Mouse (Mus musculus) kidney, embryonic 16.5 days (tissue): Measurements from ENCODE around the gene Med16. TPM values are rescaled to one million over a fixed set of nuclear protein-coding genes. Genes with fewer than 3 reads are reported as not detected.
A peak's percentile ranks its signal among the peaks of the same experiment; 100 is the strongest.

ENCODE experiments used
- ATAC-seq: fragments of 200-750 bp; cut with Nextera tagmentation; 2 replicates; pipeline ENCODE4 v1.8.0; 2017; ENCODE audit warnings: moderate TSS enrichment; ENCODE audit not compliant: low FRiP score, low TSS enrichment
- H3K27ac ChIP-seq: fragments of 300-500 bp; sonication (generic); 2 replicates; pipeline ENCODE4 v1.5.1; 2014; ENCODE audit warnings: low read length
- H3K27me3 ChIP-seq: fragments of 300-500 bp; sonication (generic); 2 replicates; pipeline ENCODE4 v1.6.1; 2014; ENCODE audit warnings: low read length, control low read depth, mixed read lengths; ENCODE audit not compliant: insufficient read depth
- H3K36me3 ChIP-seq: fragments of 300-500 bp; sonication (generic); 2 replicates; pipeline ENCODE4 v1.6.1; 2014; ENCODE audit warnings: low read length, control low read depth, mixed read lengths; ENCODE audit not compliant: insufficient read depth
- H3K4me1 ChIP-seq: fragments of 300-500 bp; sonication (generic); 2 replicates; pipeline ENCODE4 v1.6.1; 2014; ENCODE audit warnings: low read length, control low read depth, mixed read lengths; ENCODE audit not compliant: insufficient read depth
- H3K4me2 ChIP-seq: fragments of 300-500 bp; sonication (generic); replicated peaks from 2 replicates; pipeline ENCODE4 v1.6.1; 2014; ENCODE audit warnings: low read depth, low read length
- H3K4me3 ChIP-seq: fragments of 300-500 bp; sonication (generic); 2 replicates; pipeline ENCODE4 v1.5.1; 2014; ENCODE audit warnings: mild to moderate bottlenecking, low read length
- H3K9ac ChIP-seq: fragments of 300-500 bp; sonication (generic); replicated peaks from 2 replicates; pipeline ENCODE4 v1.6.1; 2014; ENCODE audit warnings: low read length
- H3K9me3 ChIP-seq: fragments of 300-500 bp; sonication (generic); 2 replicates; pipeline ENCODE4 v1.6.1; 2016; ENCODE audit warnings: low read length, control low read depth
- WGBS: fragments of 180-500 bp; shearing (Covaris S2); extraction: QIAGEN DNeasy Blood & Tissue Kit; methylation state at CpG from one replicate; pipeline ENCODE4 v1.1.7; 2014; 5-methylcytosine and 5-hydroxymethylcytosine counted together
- polyA plus RNA-seq: library from polyadenylated mRNA; unstranded; fragments of >200 nt; fragmentation: Nextera tagmentation; extraction: Ambion mirVana; gene quantifications from 2 replicates; pipeline ENCODE4 v1.2.1, GENCODE M21; 2015

Gene Med16
- polyA plus RNA-seq, 1 experiment from 2014 or later, result 71.0 TPM

- H3K27ac ChIP-seq, result peak overlapping the region; percentile 94
- no peaks in the 10 kb centered on the region for H3K27me3 ChIP-seq
- 22% methylated on average over 16 of the region's 16 CpGs for WGBS
- peak; percentile 80 for ATAC-seq
- H3K9me3 ChIP-seq, result no peaks in the 10 kb centered on the region
- H3K36me3 ChIP-seq, result peaks cover 32% of the 10 kb centered on the region
- H3K4me1 ChIP-seq, result peaks cover 47% of the 10 kb centered on the region
- H3K4me2 ChIP-seq, result peak overlapping the region; percentile 34
- peak overlapping the region; percentile 18 for H3K9ac ChIP-seq
- H3K4me3 ChIP-seq, result no peak overlapping the region
Observed at GRCm38 (mm10) chr10:79945507-79946234, 36.9 kb upstream of the Med16 start.

DNA sequence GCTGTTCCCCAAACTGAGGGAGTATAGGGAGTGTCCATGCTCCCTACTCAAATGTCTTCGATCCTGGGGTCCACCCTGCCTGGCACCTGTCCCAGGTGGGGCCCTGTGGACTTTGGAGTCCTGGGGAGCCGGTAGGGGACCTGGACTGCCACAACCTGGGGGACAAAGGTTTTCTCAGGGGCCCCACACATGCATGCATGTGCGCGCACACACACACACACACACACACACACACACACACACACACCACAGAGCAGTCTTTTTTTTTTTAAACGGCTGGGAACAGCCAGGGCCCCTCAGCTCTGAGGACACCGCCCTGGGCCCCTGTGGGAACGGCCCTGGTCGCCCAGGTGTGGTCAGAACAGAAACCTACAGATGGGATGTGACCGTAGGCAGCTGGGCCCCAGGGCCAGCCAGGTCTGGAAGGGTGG is 34.8 kb upstream of the Med16 start:
- Histone ChIP-seq H3K9me3 (no peaks in the 10 kb centered on the region), H3K4me1 (peaks cover 58% of the 10 kb centered on the region), H3K4me2 (no peak overlapping the region), H3K27me3 (no peaks in the 10 kb centered on the region), H3K4me3 (no peak overlapping the region), H3K9ac (peak overlapping the region; percentile 41), H3K36me3 (peaks cover 10% of the 10 kb centered on the region), H3K27ac (peak overlapping the region; percentile 94)
- no peak for ATAC-seq
- WGBS, result 60% methylated on average over 9 of the region's 9 CpGs

DNA sequence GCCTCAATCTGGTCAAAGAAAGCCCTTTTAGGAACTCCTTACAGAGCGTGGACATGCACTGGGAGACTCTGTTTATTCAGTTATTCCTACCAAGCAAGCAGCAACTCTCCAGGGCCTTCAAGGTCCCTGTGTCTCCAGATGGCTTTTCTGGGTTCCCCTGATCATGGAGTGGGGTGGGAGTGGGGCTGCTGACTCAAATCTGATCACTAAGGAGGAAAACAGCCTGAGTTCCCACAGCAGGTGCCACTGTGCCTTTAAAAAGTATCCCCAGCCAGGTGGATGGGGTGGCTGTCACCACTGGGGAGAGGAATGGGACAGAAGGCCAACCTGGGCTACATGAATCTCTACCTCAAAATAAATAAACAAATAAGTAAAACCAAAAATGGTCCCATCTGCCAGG is 34.3 kb upstream of the Med16 start:
- Histone ChIP-seq H3K4me2 (no peak overlapping the region), H3K27ac (peak overlapping the region; percentile 94; the same call in 1 of the 2 replicates), H3K36me3 (peaks cover 8% of the 10 kb centered on the region), H3K4me3 (no peak overlapping the region), H3K9ac (peak overlapping the region; percentile 41), H3K4me1 (peaks cover 63% of the 10 kb centered on the region), H3K27me3 (no peaks in the 10 kb centered on the region), H3K9me3 (no peaks in the 10 kb centered on the region)
- no peak for ATAC-seq
- 84% methylated on average over 1 of the region's 1 CpGs for WGBS

- H3K4me3 ChIP-seq, result no peak overlapping the region
- H3K36me3 ChIP-seq, result peaks cover 8% of the 10 kb centered on the region
- no peak overlapping the region for H3K9ac ChIP-seq
- no peak overlapping the region for H3K27ac ChIP-seq
- WGBS, result 50% methylated on average over 7 of the region's 7 CpGs
- H3K4me2 ChIP-seq, result no peak overlapping the region
- no peak for ATAC-seq
- peaks cover 68% of the 10 kb centered on the region for H3K4me1 ChIP-seq
- no peaks in the 10 kb centered on the region for H3K9me3 ChIP-seq
- H3K27me3 ChIP-seq, result no peaks in the 10 kb centered on the region
Observed at GRCm38 (mm10) chr10:79940749-79941148, 32.0 kb upstream of the Med16 start.

- 54% methylated on average over 11 of the region's 11 CpGs for WGBS
- Histone ChIP-seq H3K27ac (peak overlapping the region; percentile 87), H3K4me2 (0 out of 2 replicates have a peak overlapping the region, but pooled peaks have one; percentile 10), H3K27me3 (no peaks in the 10 kb centered on the region), H3K4me3 (no peak overlapping the region), H3K36me3 (peaks cover 14% of the 10 kb centered on the region), H3K4me1 (peaks cover 66% of the 10 kb centered on the region), H3K9me3 (no peaks in the 10 kb centered on the region), H3K9ac (0 out of 2 replicates have a peak overlapping the region, but pooled peaks have one; percentile 7)
- ATAC-seq, result peak; percentile 74
Observed at GRCm38 (mm10) chr10:79937775-79938526, 29.2 kb upstream of the Med16 start.

GRCm38 (mm10) chr10:79936911-79937441 is 28.3 kb upstream of the Med16 start:
- Histone ChIP-seq H3K4me1 (peaks cover 74% of the 10 kb centered on the region), H3K9me3 (no peaks in the 10 kb centered on the region), H3K27me3 (no peaks in the 10 kb centered on the region), H3K4me3 (no peak overlapping the region), H3K27ac (peak overlapping the region; percentile 87; the same call in 1 of the 2 replicates), H3K9ac (no peak overlapping the region), H3K4me2 (no peak overlapping the region; the same call in 1 of the 2 replicates), H3K36me3 (peaks cover 15% of the 10 kb centered on the region)
- 51% methylated on average over 27 of the region's 27 CpGs for WGBS
- no peak for ATAC-seq

GRCm38 (mm10) chr10:79936284-79936910 is 27.7 kb upstream of the Med16 start:
- Histone ChIP-seq H3K27ac (peak overlapping the region; percentile 69), H3K36me3 (peaks cover 15% of the 10 kb centered on the region), H3K4me3 (no peak overlapping the region), H3K27me3 (no peaks in the 10 kb centered on the region), H3K4me1 (peaks cover 80% of the 10 kb centered on the region), H3K9ac (0 out of 2 replicates have a peak overlapping the region, but pooled peaks have one; percentile 1), H3K4me2 (no peak overlapping the region; the same call in 1 of the 2 replicates), H3K9me3 (no peaks in the 10 kb centered on the region)
- ATAC-seq, result no peak
- WGBS, result 51% methylated on average over 10 of the region's 10 CpGs

DNA sequence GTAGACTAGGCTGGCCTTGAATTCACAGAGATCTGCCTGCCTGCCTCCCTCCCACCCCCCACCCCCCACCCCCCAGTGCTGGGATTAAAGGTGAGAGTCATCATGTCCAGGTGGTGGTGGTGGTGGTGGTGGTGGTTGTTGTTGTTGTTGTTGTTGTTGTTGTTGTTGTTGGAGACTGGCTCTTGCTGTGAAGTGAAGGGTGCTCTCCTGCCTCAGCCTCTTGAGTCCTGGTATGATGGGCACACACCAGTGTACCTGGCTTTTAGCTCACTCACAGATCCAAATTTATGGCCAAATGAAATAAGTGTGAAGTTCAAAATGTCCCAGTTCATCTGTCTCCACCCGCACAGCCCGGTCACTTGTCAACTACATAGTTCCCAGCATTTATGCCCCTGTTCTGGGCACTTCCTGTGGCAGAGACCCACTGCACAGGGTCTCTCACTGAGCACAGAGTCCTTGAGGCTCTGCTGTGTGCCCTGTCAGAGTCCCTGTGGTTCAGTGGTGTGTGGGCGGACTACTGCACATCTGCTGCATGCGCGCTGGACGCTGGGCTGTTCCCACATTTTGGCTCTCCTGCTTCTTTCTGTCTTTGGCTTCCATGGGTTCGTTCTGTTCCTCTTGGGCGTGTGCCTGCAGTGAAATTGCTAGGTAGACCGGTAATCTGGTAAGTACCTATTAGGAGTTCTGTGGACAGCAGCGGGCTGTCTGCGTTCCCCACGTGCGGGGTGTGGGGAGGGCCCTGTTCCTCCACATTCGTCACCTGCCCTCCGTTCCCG is 26.3 kb upstream of the Med16 start:
- H3K27ac ChIP-seq, result peak overlapping the region; percentile 31; the same call in 1 of the 2 replicates
- ATAC-seq, result no peak
- no peaks in the 10 kb centered on the region for H3K27me3 ChIP-seq
- WGBS, result 82% methylated on average over 16 of the region's 16 CpGs
- peaks cover 92% of the 10 kb centered on the region for H3K4me1 ChIP-seq
- peaks cover 24% of the 10 kb centered on the region for H3K36me3 ChIP-seq
- no peak overlapping the region for H3K4me3 ChIP-seq
- H3K4me2 ChIP-seq, result no peak overlapping the region
- no peaks in the 10 kb centered on the region for H3K9me3 ChIP-seq
- no peak overlapping the region for H3K9ac ChIP-seq

DNA sequence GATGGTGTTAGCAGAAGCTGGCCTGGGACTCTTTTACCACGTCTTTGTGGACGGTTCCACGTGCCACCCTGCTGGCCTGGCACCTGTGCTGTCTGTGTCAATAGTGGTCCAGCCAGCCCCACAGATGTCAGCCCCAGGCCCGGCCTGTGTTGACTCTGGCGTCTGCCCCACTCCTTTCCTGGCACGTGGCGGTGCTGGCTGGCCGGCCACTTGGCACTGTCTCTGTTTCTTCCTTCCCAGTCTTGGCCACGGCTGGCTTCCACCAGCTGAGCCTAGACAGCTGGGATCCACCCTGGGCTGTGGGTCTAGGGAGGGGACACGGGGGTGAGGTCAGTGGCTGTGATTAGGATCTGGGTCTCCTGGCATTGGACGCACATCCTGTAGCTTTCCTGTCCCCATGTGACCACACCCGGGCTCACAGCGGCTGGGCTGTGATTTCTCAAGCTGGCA is 25.6 kb upstream of the Med16 start:
- H3K27me3 ChIP-seq, result no peaks in the 10 kb centered on the region
- no peak; the same call in 1 of the 2 replicates for ATAC-seq
- no peak overlapping the region for H3K4me2 ChIP-seq
- no peak overlapping the region for H3K4me3 ChIP-seq
- peaks cover 24% of the 10 kb centered on the region for H3K36me3 ChIP-seq
- 57% methylated on average over 13 of the region's 13 CpGs for WGBS
- peak overlapping the region; percentile 31; the same call in 1 of the 2 replicates for H3K27ac ChIP-seq
- 0 out of 2 replicates have a peak overlapping the region, but pooled peaks have one; percentile 19 for H3K9ac ChIP-seq
- H3K9me3 ChIP-seq, result no peaks in the 10 kb centered on the region
- H3K4me1 ChIP-seq, result peaks cover 94% of the 10 kb centered on the region
